Mouse (Mus musculus) ES-Bruce4 (cell line): ENCODE results near the gene 2410004B18Rik.

Experiments used
- CTCF ChIP-seq: IDR thresholded peaks from one replicate; pipeline ENCODE4 v1.8.1; 2011; ENCODE audit warnings: low read depth, low read length
- EP300 ChIP-seq: IDR thresholded peaks from 2 replicates; pipeline ENCODE4 v1.6.1; 2011; ENCODE audit warnings: low read depth, low read length; ENCODE audit not compliant: insufficient read depth
- POLR2A ChIP-seq: IDR thresholded peaks from one replicate; pipeline ENCODE4 v1.8.1; 2011; ENCODE audit warnings: low read length; ENCODE audit not compliant: insufficient read depth

- TF ChIP-seq CTCF, result no peak
- no peak for TF ChIP-seq POLR2A
- no peak for TF ChIP-seq EP300
Measured at GRCm38 (mm10) chr3:145890346-145891132, 47.3 kb upstream of the 2410004B18Rik start.
